Mouse (Mus musculus) G1E (cell line): ENCODE data around the gene Lyar. TPM values are rescaled to one million over a fixed set of nuclear protein-coding genes. Genes with fewer than 3 reads are reported as not detected.

ENCODE experiments used
- ATAC-seq: 2 replicates; pipeline ENCODE4 v1.8.0; 2016; ENCODE audit warnings: mild to moderate bottlenecking; ENCODE audit not compliant: insufficient number of reproducible peaks, poor library complexity, low FRiP score, severe bottlenecking; ENCODE audit errors: extremely low read depth
- DNase-seq: peaks from one replicate; pipeline ENCODE4 v3.0.0; 2012; ENCODE audit warnings: low spot score
- H3K27me3 ChIP-seq: 2 replicates; pipeline ENCODE4 v1.6.1; 2012; ENCODE audit warnings: mild to moderate bottlenecking, low read length, inconsistent platforms; ENCODE audit not compliant: insufficient read depth
- H3K36me3 ChIP-seq: replicated peaks from 2 replicates; pipeline ENCODE3; 2012; ENCODE audit warnings: mild to moderate bottlenecking, inconsistent platforms
- H3K4me1 ChIP-seq: 2 replicates; pipeline ENCODE4 v1.6.1; 2012; ENCODE audit warnings: low read depth, low read length, inconsistent platforms, mixed read lengths; ENCODE audit not compliant: insufficient read depth
- H3K4me3 ChIP-seq: 2 replicates; pipeline ENCODE4 v1.5.1; 2012; ENCODE audit warnings: low read depth, mild to moderate bottlenecking, inconsistent platforms, low read length, moderate library complexity, mixed read lengths
- H3K9me3 ChIP-seq: replicated peaks from 2 replicates; pipeline ENCODE4 v1.6.1; 2012; ENCODE audit warnings: inconsistent platforms
- CTCF ChIP-seq: IDR thresholded peaks from 2 replicates; pipeline ENCODE4 v1.5.1; 2012; ENCODE audit warnings: low read depth, low read length, inconsistent platforms, mixed read lengths
- GATA1 ChIP-seq: IDR thresholded peaks from 2 replicates; pipeline ENCODE4 v1.6.1; 2012; ENCODE audit warnings: borderline replicate concordance, low read length, inconsistent platforms, mixed read lengths
- GATA2 ChIP-seq: IDR thresholded peaks from 2 replicates; pipeline ENCODE4 v1.6.1; 2012; ENCODE audit warnings: low read depth, low read length, inconsistent platforms, borderline replicate concordance
- POLR2AphosphoS5 ChIP-seq: IDR thresholded peaks from 2 replicates; pipeline ENCODE4 v1.6.1; 2012; ENCODE audit warnings: low read depth, low read length, inconsistent platforms; ENCODE audit not compliant: insufficient replicate concordance
- TAL1 ChIP-seq: conservative IDR thresholded peaks from 2 replicates; pipeline ENCODE4 v1.6.1; 2012; ENCODE audit warnings: low read depth, low read length, inconsistent platforms, mixed read lengths
- polyA plus RNA-seq: library from polyadenylated mRNA; stranded (reverse); fragments of >175 nt; gene quantifications from 2 replicates; pipeline ENCODE4 v1.2.3, GENCODE M21; 2012
- total RNA-seq, 2 experiments: library from RNA; stranded (forward) in 1 of 2; stranded (reverse) in 1 of 2; fragments of 200-1000 nt in 1 of 2; fragments of >200 nt in 1 of 2; fragmentation: Nextera tagmentation in 1 of 2; gene quantifications; 2 replicates each; pipeline ENCODE4 v1.2.3; 2014 to 2017

Gene Lyar
- total RNA-seq (2014; fragmentation: Nextera tagmentation): 123 and 128 TPM in 2 replicates
- 65.1 and 82.4 TPM in 2 replicates for total RNA-seq (2017)
- 119 and 125 TPM in 2 replicates for polyA plus RNA-seq

- TF ChIP-seq CTCF (no peak), GATA1 (no peak), GATA2 (no peak)
- Histone ChIP-seq H3K36me3 (peaks cover 61% of the 10 kb centered on the region), H3K4me1 (peaks cover 50% of the 10 kb centered on the region), H3K4me3 (peak within 1 kb of the TSS; percentile 96), H3K27me3 (no peaks in the 10 kb centered on the region), H3K9me3 (no peaks in the 10 kb centered on the region)
- ATAC-seq (peak; percentile 59), DNase-seq (peak; percentile 87)
These were observed at the start of gene Lyar, which contains the start of gene Zbtb49 for GRCm38 (mm10) chr5:38220328-38220912. Gene Lyar (plus strand): TSS chr5:38220470. Gene Zbtb49 (minus strand): TSS chr5:38220457.

DNA sequence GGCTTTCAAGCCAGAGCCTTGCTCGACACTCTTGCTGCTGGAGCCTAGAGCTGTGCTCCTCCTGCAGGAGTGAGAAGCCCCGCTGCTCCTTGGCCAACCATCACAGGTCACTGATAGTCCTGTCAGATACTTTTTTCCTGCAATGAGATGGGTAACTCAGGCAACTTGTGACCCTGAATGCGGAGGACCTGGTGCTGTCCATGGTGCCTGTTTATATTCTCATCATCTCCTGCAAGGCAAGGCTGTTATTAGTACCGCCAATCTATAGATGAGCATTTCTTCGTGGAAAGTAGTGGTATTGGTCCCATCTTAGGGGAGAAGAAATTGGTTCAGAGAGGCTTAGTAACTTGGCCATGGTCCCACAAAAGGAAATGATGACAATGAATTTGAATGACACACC, 46.5 kb upstream of the Lyar start:
- no peak for DNase-seq
- no peak for TF ChIP-seq GATA1
- TF ChIP-seq TAL1: no peak
- no peak for TF ChIP-seq CTCF
- TF ChIP-seq GATA2: no peak
- TF ChIP-seq POLR2AphosphoS5: no peak
- Histone ChIP-seq H3K36me3 (no peaks in the 10 kb centered on the region), H3K4me3 (no peak overlapping the region), H3K27me3 (peaks cover 2% of the 10 kb centered on the region; the same call in 1 of the 2 replicates), H3K4me1 (no peaks in the 10 kb centered on the region), H3K9me3 (no peaks in the 10 kb centered on the region)
- ATAC-seq: no peak

GRCm38 (mm10) chr5:38174256-38174912, 45.9 kb upstream of the Lyar start:
- no peak for ATAC-seq
- Histone ChIP-seq H3K4me1 (no peaks in the 10 kb centered on the region), H3K36me3 (no peaks in the 10 kb centered on the region), H3K4me3 (no peak overlapping the region), H3K9me3 (no peaks in the 10 kb centered on the region), H3K27me3 (peaks cover 2% of the 10 kb centered on the region; the same call in 1 of the 2 replicates)
- no peak for DNase-seq
- TF ChIP-seq GATA1: no peak
- TF ChIP-seq GATA2: no peak
- no peak for TF ChIP-seq TAL1
- TF ChIP-seq POLR2AphosphoS5: no peak
- TF ChIP-seq CTCF: no peak

GRCm38 (mm10) chr5:38184688-38185285, 35.5 kb upstream of the Lyar start:
- H3K27me3 ChIP-seq: peaks cover 6% of the 10 kb centered on the region
- TF ChIP-seq TAL1 (no peak), GATA2 (no peak), CTCF (no peak), GATA1 (no peak), POLR2AphosphoS5 (no peak)
- no peak overlapping the region for H3K4me3 ChIP-seq
- no peaks in the 10 kb centered on the region for H3K9me3 ChIP-seq
- DNase-seq (no peak), ATAC-seq (no peak)
- no peaks in the 10 kb centered on the region for H3K36me3 ChIP-seq
- no peaks in the 10 kb centered on the region for H3K4me1 ChIP-seq

GRCm38 (mm10) chr5:38187006-38187405, 33.3 kb upstream of the Lyar start:
- TF ChIP-seq GATA1 (no peak), CTCF (no peak), GATA2 (no peak), TAL1 (no peak), POLR2AphosphoS5 (no peak)

DNA sequence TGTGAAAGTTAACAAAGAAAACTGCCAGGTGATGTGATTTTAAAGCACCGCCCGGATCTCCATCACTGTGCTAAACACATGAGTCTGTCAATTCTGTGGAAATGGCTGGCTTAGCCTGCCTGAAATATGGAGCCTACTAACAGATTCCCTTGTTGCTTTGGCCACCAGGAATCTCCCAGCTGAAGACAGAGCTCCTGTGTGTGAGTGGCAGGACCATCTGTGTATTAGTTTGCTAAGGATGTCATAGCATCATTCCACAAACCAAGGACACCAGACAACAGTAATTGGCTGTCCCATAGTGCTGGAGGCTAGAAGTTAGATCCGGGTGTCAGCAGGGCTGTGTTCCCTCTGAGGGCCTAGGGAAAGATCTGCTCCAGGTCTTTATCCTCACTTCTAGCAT, 29.4 kb upstream of the Lyar start:
- Histone ChIP-seq H3K9me3 (no peaks in the 10 kb centered on the region), H3K4me3 (no peak overlapping the region), H3K27me3 (peaks cover 22% of the 10 kb centered on the region), H3K36me3 (no peaks in the 10 kb centered on the region), H3K4me1 (no peaks in the 10 kb centered on the region)
- ATAC-seq (no peak), DNase-seq (no peak)
- no peak for TF ChIP-seq TAL1

More at GRCm38 (mm10) chr5:38187006-38187405, 33.3 kb upstream of the Lyar start:
- Histone ChIP-seq H3K9me3 (no peaks in the 10 kb centered on the region), H3K27me3 (peaks cover 11% of the 10 kb centered on the region), H3K36me3 (no peaks in the 10 kb centered on the region), H3K4me1 (no peaks in the 10 kb centered on the region), H3K4me3 (no peak overlapping the region)
- ATAC-seq (no peak), DNase-seq (no peak)
